Mouse (Mus musculus) kidney, postnatal 25 days (tissue): ENCODE results near the gene Atg3.
A peak's percentile ranks its signal among the peaks of the same experiment; 100 is the strongest.

Experiments used
- DNase-seq, 2 experiments: peaks; one replicate each; pipeline ENCODE4 v3.0.0; 2021; ENCODE audit warnings: mixed read lengths in 2 of 2

Gene Atg3

DNA sequence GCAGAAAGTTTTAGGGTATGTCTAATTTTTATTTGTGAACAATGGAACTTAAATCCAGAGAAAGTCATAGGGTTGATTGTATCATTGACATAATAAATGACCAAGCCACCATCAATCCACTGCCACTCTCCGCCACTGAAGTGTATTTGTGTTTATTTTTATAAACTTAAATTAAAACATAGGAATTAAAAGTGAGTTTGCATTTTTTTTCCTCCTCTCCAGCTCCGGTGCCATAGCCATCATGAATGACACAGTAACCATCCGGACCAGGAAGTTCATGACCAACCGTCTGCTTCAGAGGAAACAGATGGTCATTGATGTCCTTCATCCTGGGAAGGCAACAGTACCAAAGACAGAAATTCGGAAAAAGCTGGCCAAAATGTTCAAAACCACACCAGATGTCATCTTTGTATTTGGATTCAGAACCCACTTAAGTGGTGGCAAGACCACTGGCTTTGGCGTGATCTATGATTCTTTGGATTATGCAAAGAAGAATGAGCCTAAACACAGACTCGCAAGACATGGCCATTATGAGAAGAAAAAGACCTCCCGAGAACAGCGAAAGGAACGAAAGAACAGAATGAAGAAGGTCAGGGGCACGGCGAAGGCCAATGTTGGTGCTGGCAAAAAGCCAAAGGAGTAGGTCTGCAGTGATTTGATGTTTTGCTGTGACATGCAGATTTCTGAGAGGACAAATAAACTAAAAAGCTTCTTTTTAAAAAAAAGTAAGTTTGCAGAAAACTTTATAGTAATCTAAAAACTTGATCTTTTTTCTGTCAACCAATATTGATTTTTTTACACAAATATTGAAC lies 46.5 kb downstream of the Atg3 start:
- peak in 1 of 2 experiments; percentile 11 for DNase-seq

GRCm38 (mm10) chr16:45222016-45222415 lies 63.4 kb downstream of the Atg3 start:
- DNase-seq = no peak

DNA sequence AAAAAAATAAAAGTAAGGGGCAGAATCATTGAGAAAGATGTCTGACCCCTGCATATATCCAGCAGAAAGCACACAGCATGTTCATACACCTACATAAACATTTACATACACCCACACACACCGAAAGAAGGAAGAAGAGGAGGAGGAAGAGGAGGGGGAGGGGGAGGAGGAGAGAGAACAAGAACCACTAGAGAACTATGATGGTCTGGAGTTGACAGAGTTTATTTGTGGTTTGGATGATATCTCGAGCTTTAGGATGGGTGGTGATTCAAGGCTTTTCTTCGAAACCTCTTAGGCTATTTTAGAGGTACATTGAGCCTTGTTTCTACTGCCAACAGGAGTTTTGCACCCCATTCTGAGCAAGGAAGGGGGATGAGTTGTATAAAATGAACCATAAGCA lies 64.2 kb downstream of the Atg3 start:
- DNase-seq = no peak

DNA sequence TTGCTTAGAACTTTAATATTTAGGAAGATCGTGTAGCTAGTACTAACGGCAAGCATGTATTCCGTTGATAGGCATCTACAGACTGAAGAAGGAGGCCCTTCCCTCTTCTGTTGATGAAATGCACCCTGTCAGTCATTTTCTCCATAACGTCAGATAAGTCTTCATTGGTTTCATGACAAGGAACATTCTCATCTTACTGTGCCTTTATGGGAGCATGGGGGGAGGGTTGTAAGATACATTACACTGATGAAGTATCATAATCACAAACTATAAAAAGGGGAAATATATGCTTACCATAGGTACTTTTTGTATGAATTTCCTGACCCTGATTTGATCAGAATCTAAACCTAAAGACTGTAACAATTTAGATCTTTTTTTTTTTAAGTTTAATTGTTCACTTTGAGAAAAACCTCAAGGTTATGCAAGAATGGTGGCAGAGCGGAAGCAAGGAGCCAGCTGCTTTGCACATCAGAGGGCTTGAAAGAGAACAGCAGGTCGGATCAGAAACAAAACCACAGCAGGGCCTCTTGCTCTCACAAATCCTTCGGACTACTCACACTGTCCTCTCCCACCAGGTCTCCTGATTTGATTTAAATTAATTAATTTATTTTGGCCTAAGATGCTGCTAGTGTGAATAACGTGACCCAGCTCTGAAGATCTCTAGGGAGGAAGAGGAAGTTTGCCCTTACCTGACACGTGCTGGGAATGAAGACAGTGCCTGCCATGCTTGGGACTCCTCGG lies 65.2 kb downstream of the Atg3 start, which contains the start of gene Btla:
Gene Btla (plus strand): TSS at position 668 of the 741 bp plus-strand sequence.
- no peak for DNase-seq

- no peak for DNase-seq
These were observed 65.9 kb downstream of the Atg3 start for GRCm38 (mm10) chr16:45224431-45225008.

GRCm38 (mm10) chr16:45227002-45227401 lies 68.4 kb downstream of the Atg3 start:
- no peak for DNase-seq

DNA sequence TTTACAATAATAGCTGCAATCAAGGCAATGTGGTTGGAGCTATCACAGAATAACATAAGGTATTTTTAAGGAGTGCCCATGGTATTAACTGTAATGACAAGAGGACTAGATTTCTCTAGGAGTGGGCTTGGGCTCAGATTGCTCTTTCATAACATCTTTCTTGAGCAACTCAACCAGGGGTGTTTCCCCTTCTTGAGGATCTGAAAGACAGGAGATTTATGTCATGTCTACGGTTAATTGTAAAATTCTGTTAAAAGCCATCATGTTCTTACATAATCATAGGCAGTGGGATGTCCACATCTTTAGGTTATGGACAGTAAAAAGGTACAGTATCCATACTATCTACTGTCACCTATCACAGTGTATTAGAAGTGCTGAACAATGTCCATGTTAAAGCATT lies 72.7 kb downstream of the Atg3 start:
- no peak for DNase-seq

GRCm38 (mm10) chr16:45233007-45233406 lies 74.4 kb downstream of the Atg3 start:
- DNase-seq = no peak
